Mouse (Mus musculus): ENCODE measurements around the gene Nek7. TPM values are rescaled to one million over a fixed set of nuclear protein-coding genes. Genes with fewer than 3 reads are reported as not detected.

Gene Nek7
- polyA plus RNA-seq, 1 experiment from 2014 or later = 35.9 TPM

DNA sequence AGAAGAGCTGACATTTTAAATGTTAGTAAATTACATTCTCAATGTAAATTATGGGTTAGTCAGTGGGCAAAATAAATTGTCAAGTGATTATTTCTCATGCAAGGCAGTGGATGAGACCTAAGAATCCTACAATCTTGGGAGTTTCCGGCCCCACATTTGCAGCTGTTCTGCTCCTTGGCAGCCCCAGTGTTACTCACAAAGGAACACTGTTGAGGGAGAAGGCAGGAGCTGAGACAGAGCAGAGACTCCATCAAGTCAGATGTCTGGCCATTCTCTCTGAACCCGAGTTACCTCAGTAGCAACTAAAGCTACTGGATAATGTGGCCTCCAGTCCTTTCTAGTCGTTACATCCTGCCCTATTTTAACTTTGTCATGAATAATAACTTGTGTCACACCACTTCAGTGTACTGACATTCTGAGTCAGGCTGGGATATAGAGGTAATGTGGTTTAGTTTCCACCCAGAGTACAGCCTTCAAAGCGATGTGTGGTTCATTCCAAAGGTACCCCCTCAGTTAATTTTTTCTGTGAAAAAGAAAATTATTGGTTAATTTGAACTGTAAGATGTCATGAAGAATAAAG, 23.7 kb downstream of the Nek7 start:
- no peaks in the 10 kb centered on the region for H3K9me3 ChIP-seq (ENCODE audit: control insufficient read depth, low read length)

DNA sequence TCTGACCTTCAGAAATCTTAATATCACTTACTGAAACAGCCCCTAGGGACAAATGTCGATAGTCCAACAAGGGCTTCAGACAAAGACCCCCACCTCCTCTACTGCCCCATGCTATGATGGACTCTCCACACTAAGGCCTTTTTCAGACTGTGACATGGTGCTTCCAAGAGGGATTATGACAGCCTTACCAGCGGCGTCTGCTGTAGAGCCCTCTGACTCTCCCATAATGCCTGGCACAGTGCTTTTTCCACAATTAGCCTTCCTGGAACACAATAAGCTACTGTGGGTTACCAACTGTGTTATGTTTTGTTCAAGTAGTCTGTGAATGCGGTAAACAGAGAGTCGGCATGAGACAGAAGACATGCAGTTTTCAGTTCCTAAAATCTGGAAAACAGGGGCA, 25.0 kb downstream of the Nek7 start:
- no peak overlapping the region for H3K4me2 ChIP-seq (ENCODE audit: low read depth, low read length)
- H3K9me3 ChIP-seq (ENCODE audit: control insufficient read depth, low read length) = no peaks in the 10 kb centered on the region
- H3K36me3 ChIP-seq (ENCODE audit: control insufficient read depth, insufficient read depth, low read length) = no peaks in the 10 kb centered on the region
- no peaks in the 10 kb centered on the region for H3K4me1 ChIP-seq (replicated peaks; ENCODE audit: control insufficient read depth, insufficient read depth, low read length)
- no peaks in the 10 kb centered on the region for H3K27me3 ChIP-seq (ENCODE audit: control insufficient read depth, insufficient read depth, low read depth, low read length)
- no peak for ATAC-seq (ENCODE audit: low read depth)
- no peak overlapping the region for H3K9ac ChIP-seq (ENCODE audit: low read length)
- H3K27ac ChIP-seq (ENCODE audit: low read length) = no peak overlapping the region
- H3K4me3 ChIP-seq (ENCODE audit: low read length) = no peak overlapping the region
- WGBS = 89% methylated on average over 5 of the region's 5 CpGs

More for the DNA sequence above, 23.7 kb downstream of the Nek7 start:
- Histone ChIP-seq H3K27me3 (ENCODE audit: control insufficient read depth, insufficient read depth, low read depth, low read length) (no peaks in the 10 kb centered on the region), H3K4me1 (replicated peaks; ENCODE audit: control insufficient read depth, insufficient read depth, low read length) (no peaks in the 10 kb centered on the region), H3K4me2 (ENCODE audit: low read depth, low read length) (no peak overlapping the region), H3K36me3 (ENCODE audit: control insufficient read depth, insufficient read depth, low read length) (no peaks in the 10 kb centered on the region), H3K4me3 (ENCODE audit: low read length) (no peak overlapping the region), H3K9ac (ENCODE audit: low read length) (no peak overlapping the region), H3K27ac (ENCODE audit: low read length) (no peak overlapping the region)
- 58% methylated on average over 4 of the region's 4 CpGs for WGBS
- ATAC-seq (ENCODE audit: low read depth) = no peak

DNA sequence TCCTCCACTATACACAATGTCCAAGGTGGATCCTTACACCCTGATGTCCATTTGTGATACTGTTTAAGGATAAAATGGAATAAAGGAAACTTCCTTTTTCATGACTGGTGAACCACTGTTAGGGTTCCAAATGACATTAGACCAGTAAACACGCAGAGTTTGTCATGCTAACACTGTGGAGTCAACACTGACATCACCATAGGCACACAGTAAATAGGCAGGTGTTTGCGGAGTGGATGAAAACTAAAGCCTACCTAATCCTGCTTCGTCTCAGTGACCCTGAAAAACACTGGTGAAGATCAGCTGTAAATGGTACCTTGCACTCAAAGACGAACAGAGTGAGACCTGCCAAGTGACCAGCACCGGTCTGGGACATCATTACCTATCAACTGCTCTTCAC, 26.0 kb downstream of the Nek7 start:
- Histone ChIP-seq H3K27ac (ENCODE audit: low read length) (no peak overlapping the region), H3K36me3 (ENCODE audit: control insufficient read depth, insufficient read depth, low read length) (no peaks in the 10 kb centered on the region), H3K4me3 (ENCODE audit: low read length) (no peak overlapping the region), H3K9ac (ENCODE audit: low read length) (no peak overlapping the region), H3K27me3 (ENCODE audit: control insufficient read depth, insufficient read depth, low read depth, low read length) (no peaks in the 10 kb centered on the region), H3K4me2 (ENCODE audit: low read depth, low read length) (no peak overlapping the region), H3K9me3 (ENCODE audit: control insufficient read depth, low read length) (no peaks in the 10 kb centered on the region), H3K4me1 (replicated peaks; ENCODE audit: control insufficient read depth, insufficient read depth, low read length) (no peaks in the 10 kb centered on the region)
- no peak for ATAC-seq (ENCODE audit: low read depth)
- 83% methylated on average over 5 of the region's 5 CpGs for WGBS

DNA sequence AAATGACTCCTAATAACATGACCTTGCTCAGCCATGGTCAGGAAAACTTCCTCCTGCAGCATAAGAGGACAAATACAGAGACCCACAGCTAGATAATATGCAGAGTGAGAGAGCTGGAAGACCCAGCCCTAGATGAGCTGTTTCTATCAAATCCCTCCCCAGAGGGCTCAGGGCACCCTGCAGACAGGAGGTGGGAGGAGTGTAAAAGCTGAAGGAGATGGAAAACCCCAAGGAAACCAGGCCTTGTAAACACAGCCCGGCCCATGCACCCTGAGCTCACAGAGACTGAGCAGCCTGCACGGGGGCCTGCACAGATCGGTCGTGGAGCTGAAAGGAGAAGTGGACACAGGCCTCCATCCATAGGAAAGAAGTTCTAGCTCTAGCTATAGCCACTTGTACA, 27.5 kb downstream of the Nek7 start:
- H3K9me3 ChIP-seq (ENCODE audit: control insufficient read depth, low read length) = no peaks in the 10 kb centered on the region
- H3K4me1 ChIP-seq (replicated peaks; ENCODE audit: control insufficient read depth, insufficient read depth, low read length) = no peaks in the 10 kb centered on the region
- no peaks in the 10 kb centered on the region for H3K27me3 ChIP-seq (ENCODE audit: control insufficient read depth, insufficient read depth, low read depth, low read length)
- no peak overlapping the region for H3K4me2 ChIP-seq (ENCODE audit: low read depth, low read length)
- ATAC-seq (ENCODE audit: low read depth) = no peak
- no peak overlapping the region for H3K4me3 ChIP-seq (ENCODE audit: low read length)
- WGBS = 65% methylated on average over 4 of the region's 4 CpGs
- H3K36me3 ChIP-seq (ENCODE audit: control insufficient read depth, insufficient read depth, low read length) = no peaks in the 10 kb centered on the region
- H3K9ac ChIP-seq (ENCODE audit: low read length) = no peak overlapping the region
- no peak overlapping the region for H3K27ac ChIP-seq (ENCODE audit: low read length)

DNA sequence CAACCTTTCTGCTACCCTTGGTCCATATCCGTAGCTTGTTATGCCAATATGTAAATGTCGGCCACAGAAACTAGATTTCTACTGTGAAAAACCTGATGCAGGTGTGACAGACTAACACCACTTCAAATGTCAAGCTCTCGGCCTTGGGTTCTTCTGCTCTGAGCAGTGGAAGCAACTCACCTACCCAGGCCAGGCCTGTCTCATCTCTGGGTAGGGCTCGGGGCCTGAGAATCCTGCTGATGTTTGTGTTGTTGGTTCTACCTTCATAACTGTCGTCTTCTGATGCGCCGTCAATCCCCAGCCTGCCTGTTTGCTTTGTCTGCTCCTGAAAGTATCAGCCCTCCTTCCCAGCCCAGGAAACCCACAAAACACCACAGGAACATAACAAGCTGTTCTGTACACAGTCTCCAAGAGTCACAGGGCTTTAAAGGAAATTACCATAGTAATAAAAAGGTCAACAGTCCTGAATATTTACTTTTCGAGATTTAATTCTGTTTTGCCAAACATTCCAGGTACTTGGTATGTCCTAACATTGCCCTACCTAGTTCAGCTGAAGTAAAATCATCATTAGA, 29.4 kb downstream of the Nek7 start:
- Histone ChIP-seq H3K4me1 (replicated peaks; ENCODE audit: control insufficient read depth, insufficient read depth, low read length) (no peaks in the 10 kb centered on the region), H3K27me3 (ENCODE audit: control insufficient read depth, insufficient read depth, low read depth, low read length) (no peaks in the 10 kb centered on the region), H3K36me3 (ENCODE audit: control insufficient read depth, insufficient read depth, low read length) (no peaks in the 10 kb centered on the region), H3K4me2 (ENCODE audit: low read depth, low read length) (no peak overlapping the region), H3K27ac (ENCODE audit: low read length) (no peak overlapping the region), H3K4me3 (ENCODE audit: low read length) (no peak overlapping the region), H3K9ac (ENCODE audit: low read length) (no peak overlapping the region), H3K9me3 (ENCODE audit: control insufficient read depth, low read length) (no peaks in the 10 kb centered on the region)
- ATAC-seq (ENCODE audit: low read depth) = no peak
- WGBS = 83% methylated on average over 8 of the region's 8 CpGs

DNA sequence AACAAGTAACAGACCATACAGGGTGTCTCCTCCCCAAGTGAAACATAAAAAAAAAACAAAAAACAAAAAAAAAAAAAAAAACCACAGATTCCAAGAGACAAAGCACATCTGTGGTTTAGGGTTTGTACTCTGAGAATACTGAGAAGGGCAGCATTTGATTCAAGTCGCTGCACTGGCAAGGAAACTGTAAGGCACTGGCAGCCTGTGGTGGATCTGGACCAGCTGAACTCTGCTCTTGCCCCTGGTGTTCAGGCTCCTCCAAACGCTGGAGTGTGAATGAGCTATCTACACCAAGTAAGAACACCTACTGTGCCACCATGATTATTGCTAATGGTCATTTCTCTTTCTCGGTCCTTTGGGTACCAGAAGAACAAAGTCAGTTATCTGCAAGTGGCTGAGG, 30.8 kb downstream of the Nek7 start:
- H3K9me3 ChIP-seq (ENCODE audit: control insufficient read depth, low read length) = no peaks in the 10 kb centered on the region
- ATAC-seq (ENCODE audit: low read depth) = no peak
- 73% methylated on average over 3 of the region's 3 CpGs for WGBS

DNA sequence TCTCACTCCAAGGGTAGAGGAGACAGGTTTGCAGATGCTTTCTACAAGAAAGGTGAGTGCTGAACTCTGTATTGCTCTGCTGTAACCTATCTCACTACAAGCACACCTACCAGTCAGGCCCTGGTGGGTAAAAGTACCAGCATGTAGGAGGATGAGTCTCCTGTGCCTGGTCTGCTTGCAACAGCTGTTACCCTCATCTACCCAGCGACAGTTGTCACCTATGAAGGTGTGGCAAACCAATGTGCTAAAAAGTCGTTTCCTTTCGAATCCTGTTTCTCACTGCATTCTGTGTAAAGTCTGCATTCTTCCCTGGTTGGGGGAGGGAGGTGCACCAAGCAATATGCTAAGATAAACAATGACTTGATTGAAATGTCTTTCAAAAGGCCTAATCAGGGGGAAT, 32.1 kb downstream of the Nek7 start:
- ATAC-seq (ENCODE audit: low read depth) = no peak
- Histone ChIP-seq H3K9ac (ENCODE audit: low read length) (no peak overlapping the region), H3K4me3 (ENCODE audit: low read length) (no peak overlapping the region), H3K4me1 (replicated peaks; ENCODE audit: control insufficient read depth, insufficient read depth, low read length) (no peaks in the 10 kb centered on the region), H3K4me2 (ENCODE audit: low read depth, low read length) (no peak overlapping the region), H3K27ac (ENCODE audit: low read length) (no peak overlapping the region), H3K9me3 (ENCODE audit: control insufficient read depth, low read length) (no peaks in the 10 kb centered on the region), H3K27me3 (ENCODE audit: control insufficient read depth, insufficient read depth, low read depth, low read length) (no peaks in the 10 kb centered on the region), H3K36me3 (ENCODE audit: control insufficient read depth, insufficient read depth, low read length) (no peaks in the 10 kb centered on the region)
- WGBS = 20% methylated on average over 3 of the region's 3 CpGs

More for the DNA sequence above, 30.8 kb downstream of the Nek7 start:
- Histone ChIP-seq H3K4me2 (ENCODE audit: low read depth, low read length) (no peak overlapping the region), H3K27me3 (ENCODE audit: control insufficient read depth, insufficient read depth, low read depth, low read length) (no peaks in the 10 kb centered on the region), H3K36me3 (ENCODE audit: control insufficient read depth, insufficient read depth, low read length) (no peaks in the 10 kb centered on the region), H3K4me3 (ENCODE audit: low read length) (no peak overlapping the region), H3K27ac (ENCODE audit: low read length) (no peak overlapping the region), H3K4me1 (replicated peaks; ENCODE audit: control insufficient read depth, insufficient read depth, low read length) (no peaks in the 10 kb centered on the region), H3K9ac (ENCODE audit: low read length) (no peak overlapping the region)

DNA sequence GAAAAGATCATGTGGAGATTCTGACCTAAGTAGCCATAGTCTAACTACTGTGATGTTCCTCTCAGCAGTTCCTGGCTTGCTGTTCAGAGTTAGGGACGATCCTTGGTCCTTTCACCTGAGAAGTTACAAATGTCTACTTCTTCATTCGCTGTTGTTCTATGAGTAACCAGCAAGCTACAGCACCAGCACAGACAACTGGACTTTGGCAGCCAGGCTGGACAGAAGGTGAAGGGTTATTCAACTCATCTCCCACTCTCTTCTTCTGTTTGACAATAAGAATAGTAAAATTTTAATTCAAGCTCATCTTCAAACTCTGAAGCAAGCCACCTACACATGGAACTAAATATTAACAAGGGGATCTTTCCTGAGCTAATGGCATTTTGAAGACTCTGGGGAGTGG, 33.0 kb downstream of the Nek7 start:
- H3K4me2 ChIP-seq (ENCODE audit: low read depth, low read length) = no peak overlapping the region
- no peak for ATAC-seq (ENCODE audit: low read depth)
- H3K36me3 ChIP-seq (ENCODE audit: control insufficient read depth, insufficient read depth, low read length) = no peaks in the 10 kb centered on the region
- H3K27ac ChIP-seq (ENCODE audit: low read length) = no peak overlapping the region
- no peak overlapping the region for H3K4me3 ChIP-seq (ENCODE audit: low read length)
- no peak overlapping the region for H3K9ac ChIP-seq (ENCODE audit: low read length)
- H3K4me1 ChIP-seq (replicated peaks; ENCODE audit: control insufficient read depth, insufficient read depth, low read length) = no peaks in the 10 kb centered on the region
- no peaks in the 10 kb centered on the region for H3K27me3 ChIP-seq (ENCODE audit: control insufficient read depth, insufficient read depth, low read depth, low read length)
- WGBS = 91% methylated on average over 2 of the region's 2 CpGs
- H3K9me3 ChIP-seq (ENCODE audit: control insufficient read depth, low read length) = no peaks in the 10 kb centered on the region

DNA sequence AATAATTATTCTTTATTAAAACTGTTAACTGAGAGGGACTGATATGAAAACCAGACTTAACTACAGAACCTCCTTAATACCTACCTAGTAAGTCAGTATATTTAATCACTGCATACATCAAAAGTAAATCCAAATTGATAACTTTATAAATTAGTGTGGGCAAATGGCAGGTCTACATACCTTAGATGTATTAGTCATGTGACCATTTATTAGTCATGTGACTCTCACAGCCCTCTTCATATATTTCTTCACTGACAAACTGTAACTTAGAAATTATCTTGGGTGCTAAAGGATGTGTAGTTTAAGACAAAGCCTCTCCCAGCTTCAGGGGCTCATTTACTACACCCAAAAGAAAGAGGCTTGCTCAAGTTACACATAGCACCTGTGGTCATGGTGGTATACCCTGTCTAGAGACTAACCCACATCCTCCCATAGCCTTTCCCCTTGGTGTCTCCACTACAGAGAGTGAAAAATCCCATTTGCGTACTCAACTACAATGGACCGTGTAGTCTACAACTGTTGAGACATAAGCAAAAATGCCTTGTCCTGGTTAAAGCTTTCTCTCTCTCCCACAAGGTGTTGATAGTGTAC, 35.4 kb downstream of the Nek7 start:
- 92% methylated on average over 2 of the region's 2 CpGs for WGBS
- ATAC-seq (ENCODE audit: low read depth) = no peak
- Histone ChIP-seq H3K27ac (ENCODE audit: low read length) (no peak overlapping the region), H3K4me3 (ENCODE audit: low read length) (no peak overlapping the region), H3K4me1 (replicated peaks; ENCODE audit: control insufficient read depth, insufficient read depth, low read length) (no peaks in the 10 kb centered on the region), H3K4me2 (ENCODE audit: low read depth, low read length) (no peak overlapping the region), H3K27me3 (ENCODE audit: control insufficient read depth, insufficient read depth, low read depth, low read length) (no peaks in the 10 kb centered on the region), H3K9ac (ENCODE audit: low read length) (no peak overlapping the region), H3K9me3 (ENCODE audit: control insufficient read depth, low read length) (no peaks in the 10 kb centered on the region), H3K36me3 (ENCODE audit: control insufficient read depth, insufficient read depth, low read length) (no peaks in the 10 kb centered on the region)
